Mouse (Mus musculus) liver, embryonic 13.5 days (tissue): ENCODE data around the gene Ppp4r1. TPM values are rescaled to one million over a fixed set of nuclear protein-coding genes. Genes with fewer than 3 reads are reported as not detected.

Experiments used
- ATAC-seq: fragments of 200-750 bp; cut with Nextera tagmentation; 2 replicates; pipeline ENCODE4 v1.8.0; 2017; ENCODE audit warnings: low read depth, mild to moderate bottlenecking, moderate number of reproducible peaks, moderate library complexity
- DNase-seq: peaks from one replicate; pipeline ENCODE4 v3.0.0; 2022
- H3K27ac ChIP-seq: fragments of 300-500 bp; sonication (generic); 2 replicates; pipeline ENCODE4 v1.5.1; 2015; ENCODE audit warnings: moderate library complexity, mild to moderate bottlenecking, inconsistent platforms
- H3K27me3 ChIP-seq: fragments of 300-500 bp; sonication (generic); 2 replicates; pipeline ENCODE4 v1.6.1; 2015; ENCODE audit warnings: mild to moderate bottlenecking, inconsistent platforms
- H3K36me3 ChIP-seq: fragments of 300-500 bp; sonication (generic); 2 replicates; pipeline ENCODE4 v1.6.1; 2015; ENCODE audit warnings: mild to moderate bottlenecking, inconsistent platforms
- H3K4me1 ChIP-seq: fragments of 300-500 bp; sonication (generic); replicated peaks from 2 replicates; pipeline ENCODE4 v1.6.1; 2015; ENCODE audit warnings: inconsistent platforms
- H3K4me2 ChIP-seq: fragments of 300-500 bp; sonication (generic); 2 replicates; pipeline ENCODE4 v1.6.1; 2015; ENCODE audit warnings: inconsistent platforms, mild to moderate bottlenecking, moderate library complexity
- H3K4me3 ChIP-seq: fragments of 300-500 bp; sonication (generic); replicated peaks from 2 replicates; pipeline ENCODE4 v1.5.1; 2015; ENCODE audit warnings: mild to moderate bottlenecking, inconsistent platforms
- H3K9ac ChIP-seq: fragments of 300-500 bp; sonication (generic); 2 replicates; pipeline ENCODE4 v1.6.1; 2015; ENCODE audit warnings: mild to moderate bottlenecking, inconsistent platforms
- H3K9me3 ChIP-seq: fragments of 300-500 bp; sonication (generic); replicated peaks from 2 replicates; pipeline ENCODE4 v1.6.1; 2016; ENCODE audit warnings: inconsistent platforms
- WGBS: fragments of 180-500 bp; shearing (Covaris S2); methylation state at CpG from one replicate; pipeline ENCODE4 v1.1.7; 2015; ENCODE audit not compliant: insufficient replicate concordance; 5-methylcytosine and 5-hydroxymethylcytosine counted together
- polyA plus RNA-seq: library from polyadenylated mRNA; unstranded; fragments of >200 nt; fragmentation: Nextera tagmentation; extraction: Ambion mirVana; gene quantifications from 2 replicates; pipeline ENCODE4 v1.2.1, GENCODE M21; 2015

The Ppp4r1 gene
- polyA plus RNA-seq, 1 experiment from 2014 or later, result 10.1 TPM

DNA sequence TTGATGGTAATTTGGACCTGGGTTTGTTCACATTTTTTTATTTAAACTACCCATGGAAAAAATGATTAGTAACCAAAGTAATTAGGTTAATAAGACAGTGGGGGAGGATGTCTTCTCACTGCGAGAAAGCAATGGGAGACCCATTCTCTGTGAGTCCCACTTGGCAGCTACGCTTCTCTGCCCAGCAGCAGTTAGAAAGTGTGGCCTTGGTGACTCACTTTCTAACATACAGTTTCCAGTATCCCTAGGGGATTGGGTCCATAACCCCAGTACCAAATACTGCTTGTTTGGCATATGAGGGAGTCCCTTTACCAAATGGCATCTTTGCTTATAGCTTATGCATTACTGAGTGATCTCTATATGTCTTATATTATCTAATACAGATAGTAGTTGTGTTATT lies 8.8 kb downstream of the Ppp4r1 start:
- H3K36me3 ChIP-seq, result peaks cover 6% of the 10 kb centered on the region; the same call in 1 of the 2 replicates
- DNase-seq (no peak), ATAC-seq (no peak)
- H3K4me3 ChIP-seq, result no peak overlapping the region
- no peaks in the 10 kb centered on the region for H3K27me3 ChIP-seq
- H3K4me2 ChIP-seq, result no peak overlapping the region
- H3K9me3 ChIP-seq, result no peaks in the 10 kb centered on the region
- no peak overlapping the region for H3K9ac ChIP-seq
- 76% methylated on average over 2 of the region's 2 CpGs for WGBS
- no peak overlapping the region for H3K27ac ChIP-seq
- peaks cover 31% of the 10 kb centered on the region for H3K4me1 ChIP-seq

DNA sequence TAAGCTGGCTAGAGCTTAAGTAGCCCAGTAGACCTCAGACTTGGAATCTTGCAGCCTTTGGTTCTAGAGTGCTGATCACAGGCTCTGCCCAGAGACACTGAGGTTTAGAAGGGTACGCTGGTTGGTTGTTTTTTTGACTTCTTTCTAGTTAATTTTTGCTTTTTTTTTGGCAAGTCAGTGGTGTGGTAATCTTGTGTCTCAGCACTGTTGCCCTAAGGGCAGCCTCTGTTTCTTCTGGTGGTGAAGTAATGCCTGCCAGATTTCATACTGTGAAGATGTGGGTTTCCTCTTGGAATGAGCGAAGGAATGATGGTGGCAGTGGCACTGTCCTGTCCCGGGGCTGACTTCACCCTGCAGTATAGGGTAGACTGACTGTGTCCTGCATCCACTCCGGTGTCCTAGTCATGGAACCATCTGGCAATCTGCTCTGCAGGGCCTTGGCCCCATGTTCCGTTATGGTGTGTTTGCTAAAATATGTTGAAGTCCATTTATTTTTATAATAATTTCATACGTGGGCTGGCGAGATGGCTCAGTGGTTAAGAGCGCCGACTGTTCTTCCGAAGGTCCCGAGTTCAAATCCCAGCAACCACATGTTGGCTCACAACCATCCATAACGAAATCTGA lies 11.0 kb downstream of the Ppp4r1 start:
- peaks cover 19% of the 10 kb centered on the region for H3K4me1 ChIP-seq
- no peak overlapping the region for H3K9ac ChIP-seq
- H3K4me3 ChIP-seq, result no peak overlapping the region
- DNase-seq, result no peak
- no peak overlapping the region for H3K27ac ChIP-seq
- no peak for ATAC-seq
- WGBS, result 85% methylated on average over 12 of the region's 12 CpGs
- 0 out of 2 replicates have a peak, but pooled peaks cover 6% of the 10 kb centered on the region for H3K36me3 ChIP-seq
- H3K4me2 ChIP-seq, result no peak overlapping the region
- H3K27me3 ChIP-seq, result no peaks in the 10 kb centered on the region
- H3K9me3 ChIP-seq, result no peaks in the 10 kb centered on the region

DNA sequence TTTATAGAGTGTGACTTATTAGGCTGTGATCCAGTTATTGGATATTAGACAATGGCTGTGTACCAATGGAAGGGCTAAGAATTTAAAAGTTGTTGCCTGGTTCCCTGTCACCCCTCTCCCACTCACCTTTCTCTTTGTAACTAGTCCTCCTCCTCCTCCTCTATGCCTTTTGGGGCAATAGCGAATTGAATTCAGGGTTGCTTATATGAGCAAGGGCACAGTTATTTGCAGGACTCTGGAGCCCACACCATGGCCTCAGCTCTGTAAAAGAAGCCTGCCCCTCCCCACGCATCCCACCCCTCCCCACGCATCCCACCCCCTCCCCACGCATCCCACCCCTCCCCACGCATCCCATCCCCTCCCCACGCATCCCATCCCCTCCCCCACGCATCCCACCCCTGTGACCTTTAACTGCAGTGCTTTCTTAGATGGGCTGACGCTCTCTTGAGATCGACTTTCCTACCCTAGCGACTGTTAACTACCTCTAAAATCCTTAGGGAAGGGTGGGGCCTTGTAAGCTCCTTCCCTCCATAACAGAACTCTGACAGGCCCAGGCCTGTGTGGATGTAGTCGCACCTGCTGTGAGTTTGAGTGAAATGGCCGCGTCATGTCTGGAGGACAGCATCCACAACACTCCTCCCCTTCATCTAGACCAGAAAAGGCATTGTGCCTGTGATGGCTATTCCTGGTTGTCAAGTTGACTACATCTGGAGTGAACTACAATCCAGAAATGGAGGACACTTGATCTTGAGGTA lies 11.9 kb downstream of the Ppp4r1 start:
- H3K4me3 ChIP-seq, result no peak overlapping the region
- H3K4me2 ChIP-seq, result no peak overlapping the region
- no peaks in the 10 kb centered on the region for H3K9me3 ChIP-seq
- no peak overlapping the region for H3K9ac ChIP-seq
- H3K4me1 ChIP-seq, result peaks cover 18% of the 10 kb centered on the region
- H3K27me3 ChIP-seq, result no peaks in the 10 kb centered on the region
- no peak overlapping the region for H3K27ac ChIP-seq
- H3K36me3 ChIP-seq, result 0 out of 2 replicates have a peak, but pooled peaks cover 6% of the 10 kb centered on the region
- ATAC-seq (no peak), DNase-seq (no peak)
- 83% methylated on average over 13 of the region's 13 CpGs for WGBS

DNA sequence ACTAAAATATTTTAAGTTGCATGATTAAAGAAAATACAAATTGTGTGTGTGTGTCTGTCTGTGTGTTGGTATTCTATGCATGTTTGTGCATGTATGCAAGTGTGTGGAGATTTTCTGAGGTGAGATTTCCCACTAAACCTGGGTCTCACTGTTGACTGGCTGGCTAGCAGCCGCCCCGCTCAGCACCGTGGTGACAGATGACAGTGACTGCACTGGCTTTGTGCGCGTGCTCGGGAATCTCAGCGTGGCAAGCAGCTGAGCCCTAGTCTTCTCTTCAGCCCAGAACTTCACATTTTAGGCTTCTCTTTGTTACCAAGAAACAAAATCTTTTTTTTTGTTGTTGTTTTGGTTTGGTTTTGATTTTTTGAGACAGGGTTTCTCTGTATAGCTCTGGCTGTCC lies 13.7 kb downstream of the Ppp4r1 start:
- Histone ChIP-seq H3K4me3 (no peak overlapping the region), H3K4me2 (no peak overlapping the region), H3K36me3 (0 out of 2 replicates have a peak, but pooled peaks cover 6% of the 10 kb centered on the region), H3K9ac (no peak overlapping the region), H3K4me1 (peaks cover 23% of the 10 kb centered on the region), H3K27ac (no peak overlapping the region), H3K9me3 (no peaks in the 10 kb centered on the region), H3K27me3 (no peaks in the 10 kb centered on the region)
- DNase-seq (no peak), ATAC-seq (no peak)
- WGBS, result 79% methylated on average over 7 of the region's 7 CpGs

DNA sequence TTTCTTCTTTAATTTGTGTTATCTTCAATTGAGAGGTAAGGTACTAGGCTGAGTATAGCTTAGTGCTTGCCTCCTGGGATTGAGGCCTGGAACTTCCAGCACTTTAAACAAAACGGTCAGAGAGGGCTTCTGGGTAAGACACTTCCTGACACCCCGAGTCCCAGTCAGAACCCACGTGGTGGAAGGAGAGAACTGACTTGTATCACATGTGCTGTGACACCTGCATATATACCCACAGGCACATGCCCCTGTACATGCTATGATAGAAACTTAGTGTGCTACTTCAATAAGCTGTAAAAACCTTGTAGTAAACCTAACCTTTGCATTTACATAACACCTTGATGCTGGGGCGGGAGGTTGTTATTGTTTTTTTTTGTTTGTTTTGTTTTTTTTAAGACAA lies 16.1 kb downstream of the Ppp4r1 start:
- H3K27me3 ChIP-seq, result no peaks in the 10 kb centered on the region
- peaks cover 26% of the 10 kb centered on the region for H3K4me1 ChIP-seq
- 36% methylated on average over 4 of the region's 4 CpGs for whole genome bisulfite sequencing
- H3K4me3 ChIP-seq, result no peak overlapping the region
- H3K9me3 ChIP-seq, result no peaks in the 10 kb centered on the region
- H3K27ac ChIP-seq, result no peak overlapping the region
- ATAC-seq, result no peak
- no peak overlapping the region for H3K4me2 ChIP-seq
- DNase-seq, result no peak
- H3K9ac ChIP-seq, result no peak overlapping the region
- peaks cover 12% of the 10 kb centered on the region; the same call in 1 of the 2 replicates for H3K36me3 ChIP-seq

DNA sequence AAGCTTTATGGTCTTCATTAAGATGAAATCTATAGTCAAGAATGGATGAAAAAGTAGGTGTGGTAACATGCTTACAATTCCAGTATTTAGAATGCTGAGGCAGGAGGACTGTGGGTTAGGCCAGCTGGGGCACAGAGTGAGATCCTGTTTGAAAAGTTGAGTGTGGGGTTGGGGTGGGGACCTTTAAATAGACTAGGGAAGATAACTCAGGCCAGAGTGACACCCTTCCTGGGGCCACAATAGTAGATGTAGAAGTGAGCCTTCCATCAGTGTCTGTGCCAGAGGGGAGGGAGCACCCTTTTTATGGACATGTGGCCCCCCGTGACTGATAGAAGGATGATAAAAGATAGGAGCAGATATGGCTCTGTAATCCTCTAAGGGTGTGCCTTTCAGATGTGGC lies 17.0 kb downstream of the Ppp4r1 start:
- peaks cover 26% of the 10 kb centered on the region for H3K4me1 ChIP-seq
- no peak overlapping the region for H3K27ac ChIP-seq
- H3K36me3 ChIP-seq, result peaks cover 14% of the 10 kb centered on the region; the same call in 1 of the 2 replicates
- DNase-seq (no peak), ATAC-seq (peak; percentile 69)
- 18% methylated on average over 1 of the region's 1 CpGs for WGBS
- no peak overlapping the region for H3K4me2 ChIP-seq
- H3K27me3 ChIP-seq, result no peaks in the 10 kb centered on the region
- H3K9me3 ChIP-seq, result no peaks in the 10 kb centered on the region
- no peak overlapping the region for H3K9ac ChIP-seq
- H3K4me3 ChIP-seq, result no peak overlapping the region

DNA sequence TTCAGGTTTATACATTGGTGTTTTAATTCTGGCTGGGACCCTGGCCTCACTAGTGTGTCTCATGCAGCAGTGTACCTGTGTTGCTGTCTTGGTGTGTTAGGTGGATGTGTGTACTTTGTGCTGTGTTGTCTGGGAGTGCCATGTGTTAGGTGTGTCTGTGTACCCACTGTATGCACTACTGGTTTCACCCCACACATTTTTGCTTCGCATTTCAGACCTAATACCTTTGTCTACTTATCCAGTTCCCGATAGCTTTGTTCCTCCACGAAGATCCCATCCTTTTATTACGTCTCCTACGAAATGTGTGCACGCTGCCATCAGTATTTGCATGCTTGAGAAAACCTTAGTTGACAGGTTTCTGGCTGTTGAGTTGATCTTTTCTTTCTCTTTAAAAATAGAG lies 18.1 kb downstream of the Ppp4r1 start:
- Histone ChIP-seq H3K27me3 (no peaks in the 10 kb centered on the region), H3K4me3 (no peak overlapping the region), H3K9ac (no peak overlapping the region), H3K4me2 (no peak overlapping the region), H3K9me3 (no peaks in the 10 kb centered on the region), H3K36me3 (peaks cover 14% of the 10 kb centered on the region), H3K4me1 (peaks cover 26% of the 10 kb centered on the region), H3K27ac (no peak overlapping the region)
- WGBS, result 91% methylated on average over 6 of the region's 6 CpGs
- ATAC-seq (no peak), DNase-seq (no peak)

DNA sequence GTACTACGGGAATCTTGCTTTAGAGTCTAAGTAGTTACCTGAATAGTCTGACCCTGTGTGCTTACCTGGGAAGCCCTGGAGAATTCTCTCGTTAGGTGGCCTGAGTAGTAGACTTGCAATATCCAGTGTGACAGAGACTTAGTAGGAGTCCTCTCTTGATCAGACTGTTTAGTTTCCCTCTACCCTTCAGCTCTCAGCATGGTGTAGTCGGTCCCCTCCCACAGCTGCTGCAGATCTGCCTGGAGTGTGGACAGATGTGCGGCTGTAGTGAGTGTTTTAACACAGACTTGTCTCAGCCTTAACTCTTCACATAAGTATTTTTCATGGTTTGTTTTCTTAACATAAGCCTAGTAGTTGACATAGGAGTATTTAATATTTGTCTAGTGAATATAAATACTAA lies 19.7 kb downstream of the Ppp4r1 start:
- DNase-seq (no peak), ATAC-seq (no peak)
- 76% methylated on average over 4 of the region's 4 CpGs for WGBS
- H3K4me1 ChIP-seq, result peaks cover 26% of the 10 kb centered on the region
- H3K9ac ChIP-seq, result no peak overlapping the region
- H3K27me3 ChIP-seq, result no peaks in the 10 kb centered on the region
- no peak overlapping the region for H3K4me2 ChIP-seq
- no peak overlapping the region for H3K27ac ChIP-seq
- peaks cover 14% of the 10 kb centered on the region for H3K36me3 ChIP-seq
- no peak overlapping the region for H3K4me3 ChIP-seq
- no peaks in the 10 kb centered on the region for H3K9me3 ChIP-seq

DNA sequence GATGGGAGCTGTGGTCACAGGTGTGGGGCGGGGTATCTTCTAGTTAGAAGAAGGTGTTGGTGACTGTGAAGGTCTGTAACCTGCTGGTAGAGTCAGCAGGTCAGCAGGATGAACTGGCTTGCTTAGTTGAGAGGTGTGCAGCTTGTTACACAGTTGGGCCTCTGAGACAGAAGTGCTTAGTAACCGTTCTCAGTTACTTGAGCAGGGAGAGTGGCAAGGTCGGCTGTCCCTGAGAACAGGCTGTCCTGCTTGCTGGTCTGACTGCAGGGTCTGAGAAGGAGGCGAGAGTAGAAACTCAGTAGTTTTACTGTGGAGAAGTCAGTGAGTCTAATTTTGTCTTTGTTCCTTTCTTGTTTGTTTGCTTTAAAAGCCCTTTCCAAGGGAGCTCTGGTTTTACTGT lies 23.6 kb downstream of the Ppp4r1 start:
- ATAC-seq, result no peak
- Histone ChIP-seq H3K27me3 (no peaks in the 10 kb centered on the region), H3K36me3 (peaks cover 17% of the 10 kb centered on the region), H3K9ac (no peak overlapping the region), H3K4me2 (no peak overlapping the region), H3K4me3 (no peak overlapping the region), H3K4me1 (peaks cover 5% of the 10 kb centered on the region), H3K27ac (no peak overlapping the region), H3K9me3 (no peaks in the 10 kb centered on the region)
- DNase-seq, result no peak
- WGBS, result 77% methylated on average over 4 of the region's 4 CpGs

DNA sequence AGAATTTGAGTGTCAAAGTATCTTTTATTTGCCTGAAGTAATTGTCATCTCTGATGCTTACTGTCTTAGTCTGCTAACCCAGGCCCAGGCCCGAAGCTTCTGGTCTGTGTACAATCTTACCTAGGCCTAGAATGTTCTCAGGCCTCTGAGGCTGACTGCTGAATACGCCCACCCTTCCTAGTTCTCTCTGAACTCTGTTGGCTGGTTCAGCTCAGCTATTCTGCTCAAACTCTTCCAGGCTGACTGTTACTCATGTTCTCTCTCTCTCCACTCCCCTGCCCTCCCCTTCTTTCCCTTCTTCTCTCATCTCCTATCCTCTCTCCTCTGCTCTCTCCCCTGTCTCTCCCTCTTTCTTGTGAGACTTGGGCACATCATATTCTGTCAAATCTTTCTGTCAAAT lies 24.0 kb downstream of the Ppp4r1 start:
- no peak overlapping the region for H3K4me2 ChIP-seq
- H3K27me3 ChIP-seq, result no peaks in the 10 kb centered on the region
- no peaks in the 10 kb centered on the region for H3K9me3 ChIP-seq
- no peak overlapping the region for H3K27ac ChIP-seq
- WGBS, result 72% methylated on average over 2 of the region's 2 CpGs
- no peak overlapping the region for H3K4me3 ChIP-seq
- ATAC-seq, result no peak
- H3K36me3 ChIP-seq, result peaks cover 21% of the 10 kb centered on the region
- H3K9ac ChIP-seq, result no peak overlapping the region
- peaks cover 5% of the 10 kb centered on the region for H3K4me1 ChIP-seq
- no peak for DNase-seq

DNA sequence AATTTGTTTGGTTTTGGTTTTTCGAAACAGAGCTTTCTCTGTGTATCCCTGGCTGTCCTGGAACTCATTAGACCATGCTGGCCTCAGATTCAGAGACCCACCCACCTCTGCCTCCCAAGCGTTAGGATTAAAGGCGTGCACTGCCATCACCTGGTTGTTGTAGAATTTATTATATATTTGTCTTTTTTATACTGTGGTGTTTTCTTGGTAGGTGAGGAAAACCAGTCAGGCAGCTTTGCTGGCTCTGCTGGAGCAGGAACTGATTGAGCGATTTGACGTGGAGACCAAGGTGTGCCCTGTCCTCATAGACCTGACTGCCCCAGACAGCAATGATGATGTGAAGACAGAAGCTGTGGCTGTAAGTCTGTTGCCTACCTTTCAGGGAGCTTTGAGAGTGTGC lies 28.7 kb downstream of the Ppp4r1 start:
- Histone ChIP-seq H3K4me2 (no peak overlapping the region), H3K4me3 (no peak overlapping the region), H3K36me3 (peaks cover 46% of the 10 kb centered on the region), H3K9me3 (no peaks in the 10 kb centered on the region), H3K9ac (no peak overlapping the region), H3K4me1 (no peaks in the 10 kb centered on the region), H3K27ac (no peak overlapping the region), H3K27me3 (no peaks in the 10 kb centered on the region)
- 79% methylated on average over 5 of the region's 5 CpGs for WGBS
- no peak for ATAC-seq
- no peak for DNase-seq

DNA sequence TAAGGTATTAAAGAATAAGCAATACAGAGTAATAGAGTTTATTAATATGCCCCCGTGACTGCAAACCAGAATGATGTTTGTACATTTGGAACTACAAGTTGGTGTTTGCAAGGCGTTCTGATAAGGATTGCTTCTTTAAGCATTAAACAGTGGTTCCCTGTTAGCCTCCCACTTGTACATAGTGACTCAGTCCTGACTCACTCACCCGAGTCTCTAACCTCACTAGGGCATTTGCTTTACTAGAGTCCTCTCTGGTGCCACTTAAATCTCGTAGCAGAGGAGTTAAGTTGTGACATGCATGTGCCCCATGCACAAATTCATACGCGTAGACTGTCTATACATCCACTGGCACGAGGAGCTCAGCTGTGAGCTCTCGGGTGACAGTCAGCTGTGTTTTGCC lies 31.4 kb downstream of the Ppp4r1 start:
- DNase-seq, result no peak
- H3K4me1 ChIP-seq, result no peaks in the 10 kb centered on the region
- H3K4me3 ChIP-seq, result no peak overlapping the region
- no peak overlapping the region for H3K27ac ChIP-seq
- ATAC-seq, result no peak
- H3K27me3 ChIP-seq, result no peaks in the 10 kb centered on the region
- no peak overlapping the region for H3K9ac ChIP-seq
- H3K9me3 ChIP-seq, result no peaks in the 10 kb centered on the region
- WGBS, result 81% methylated on average over 8 of the region's 8 CpGs
- no peak overlapping the region for H3K4me2 ChIP-seq
- peaks cover 68% of the 10 kb centered on the region for H3K36me3 ChIP-seq
